Mouse (Mus musculus) CD4-positive, CD25-positive, alpha-beta regulatory T cell, adult 2 months (primary cell): Measurements from ENCODE around the gene Sumf1.

ENCODE experiments used
- DNase-seq: peaks from one replicate; pipeline ENCODE4 v3.0.0-alpha.2; 2012; ENCODE audit warnings: low read depth, low spot score

Gene Sumf1

GRCm38 (mm10) chr6:108206914-108207566 lies 21.7 kb upstream of the Sumf1 start:
- DNase-seq: no peak

GRCm38 (mm10) chr6:108206145-108206544 lies 20.8 kb upstream of the Sumf1 start:
- DNase-seq: no peak

- DNase-seq: no peak
These were observed 18.9 kb upstream of the Sumf1 start for GRCm38 (mm10) chr6:108204322-108204721.

GRCm38 (mm10) chr6:108198286-108198685 lies 12.9 kb upstream of the Sumf1 start:
- DNase-seq: no peak

GRCm38 (mm10) chr6:108197117-108197516 lies 11.7 kb upstream of the Sumf1 start:
- DNase-seq: no peak

- no peak for DNase-seq
These were observed 11.3 kb upstream of the Sumf1 start for GRCm38 (mm10) chr6:108196665-108197064.

GRCm38 (mm10) chr6:108192632-108193031 lies 7.2 kb upstream of the Sumf1 start:
- no peak for DNase-seq

GRCm38 (mm10) chr6:108190690-108191089 lies 5.3 kb upstream of the Sumf1 start:
- DNase-seq: no peak

GRCm38 (mm10) chr6:108185685-108186009 lies 265 bp upstream of the Sumf1 start:
- DNase-seq: no peak

GRCm38 (mm10) chr6:108179087-108179486 lies 6.3 kb downstream of the Sumf1 start:
- no peak for DNase-seq

GRCm38 (mm10) chr6:108174181-108174580 lies 11.2 kb downstream of the Sumf1 start:
- DNase-seq: no peak

- DNase-seq: peak; percentile 16
These were observed 13.2 kb downstream of the Sumf1 start for GRCm38 (mm10) chr6:108172219-108172618.

- peak; percentile 59 for DNase-seq
These were observed 15.9 kb downstream of the Sumf1 start for GRCm38 (mm10) chr6:108169466-108169865.

GRCm38 (mm10) chr6:108168723-108169122 lies 16.7 kb downstream of the Sumf1 start:
- DNase-seq: peak; percentile 47

GRCm38 (mm10) chr6:108167946-108168680 lies 17.3 kb downstream of the Sumf1 start:
- DNase-seq: peak; percentile 52

GRCm38 (mm10) chr6:108165598-108165997 lies 19.8 kb downstream of the Sumf1 start:
- DNase-seq: no peak

GRCm38 (mm10) chr6:108164935-108165334 lies 20.4 kb downstream of the Sumf1 start:
- DNase-seq: peak; percentile 82

- no peak for DNase-seq
These were observed 24.8 kb downstream of the Sumf1 start for GRCm38 (mm10) chr6:108160608-108161007.

GRCm38 (mm10) chr6:108156881-108157280 lies 28.5 kb downstream of the Sumf1 start:
- no peak for DNase-seq

GRCm38 (mm10) chr6:108154243-108154642 lies 31.1 kb downstream of the Sumf1 start:
- DNase-seq: no peak

- DNase-seq: no peak
These were observed 32.6 kb downstream of the Sumf1 start for GRCm38 (mm10) chr6:108152661-108153269.

GRCm38 (mm10) chr6:108152081-108152480 lies 33.3 kb downstream of the Sumf1 start:
- DNase-seq: no peak

- no peak for DNase-seq
These were observed 36.1 kb downstream of the Sumf1 start for GRCm38 (mm10) chr6:108149235-108149634.
